Mouse (Mus musculus): ENCODE data around the gene Gga1. TPM values are rescaled to one million over a fixed set of nuclear protein-coding genes. Genes with fewer than 3 reads are reported as not detected.

Gga1 gene
- polyA plus RNA-seq, 1 experiment = 25.8 TPM

DNA sequence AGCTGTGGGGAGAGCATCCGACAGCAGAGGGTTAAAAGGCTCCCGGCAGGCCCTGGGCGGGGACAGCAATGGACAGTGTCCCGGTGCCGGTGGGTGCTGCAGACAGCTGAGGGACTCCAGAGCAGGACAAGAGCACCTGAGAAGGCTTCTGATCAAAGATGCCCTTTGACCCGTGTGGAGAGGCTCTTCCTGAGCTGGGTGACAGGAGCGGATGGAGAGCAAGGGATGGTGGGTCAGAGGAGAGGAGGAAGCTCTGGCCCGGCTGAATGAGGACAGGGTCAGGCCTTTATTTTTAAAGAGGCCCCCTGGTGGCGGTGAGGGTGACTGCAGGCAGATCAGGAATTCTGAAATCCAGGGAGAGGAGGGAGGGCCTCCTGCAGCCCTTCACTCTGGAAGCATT lies 65.7 kb downstream of the Gga1 start:
- 0 out of 2 replicates have a peak overlapping the region, but pooled peaks have one; percentile 11 for H3K4me3 ChIP-seq (ENCODE audit: low read depth, low read length)
- no peaks in the 10 kb centered on the region for H3K4me1 ChIP-seq (ENCODE audit: control insufficient read depth, insufficient read depth, low read length)
- H3K9me3 ChIP-seq (replicated peaks; ENCODE audit: control insufficient read depth, insufficient read depth, low read length, poor library complexity, severe bottlenecking) = no peaks in the 10 kb centered on the region
- no peak overlapping the region for H3K9ac ChIP-seq (ENCODE audit: low read depth, poor library complexity, severe bottlenecking)
- peak; percentile 63 for TF ChIP-seq CTCF (IDR thresholded peaks at IDR 0.05; ENCODE audit: low read depth, low read length)
- TF ChIP-seq EP300 (IDR thresholded peaks at IDR 0.05; ENCODE audit: insufficient read depth, low read depth, low read length) = no peak
- no peaks in the 10 kb centered on the region for H3K27me3 ChIP-seq (ENCODE audit: control insufficient read depth, insufficient read depth, low read length, poor library complexity, severe bottlenecking)
- peaks cover 17% of the 10 kb centered on the region for H3K36me3 ChIP-seq (ENCODE audit: control insufficient read depth, insufficient read depth, low read length, poor library complexity, severe bottlenecking)
- no peak overlapping the region for H3K27ac ChIP-seq (ENCODE audit: insufficient read depth, low read length)

Other genes with a start within 250 kb of the Gga1 start
- gene Elfn2, start 158.4 kb upstream of the Gga1 start, polyA plus RNA-seq (2011; ENCODE audit: insufficient read depth, insufficient read length, low read depth, missing spikeins) = 0.07 and 0.12 TPM in 2 replicates
- gene Mfng, start 103.7 kb upstream of the Gga1 start, polyA plus RNA-seq (2011; ENCODE audit: insufficient read depth, insufficient read length, low read depth, missing spikeins) = 4.4 and 5.2 TPM in 2 replicates
- gene Card10, start 74.1 kb upstream of the Gga1 start, polyA plus RNA-seq (2011; ENCODE audit: insufficient read depth, insufficient read length, low read depth, missing spikeins) = 19.6 and 21.5 TPM in 2 replicates
- gene Cdc42ep1, start 34.6 kb upstream of the Gga1 start, polyA plus RNA-seq (2011; ENCODE audit: insufficient read depth, insufficient read length, low read depth, missing spikeins) = 9.2 and 10.5 TPM in 2 replicates
- 2.4 TPM in 1 of 2 replicates, not detected in the other for gene Lgals2, start 21.7 kb upstream of the Gga1 start, polyA plus RNA-seq (2011; ENCODE audit: insufficient read depth, insufficient read length, low read depth, missing spikeins)
- not detected in 2 replicates for gene Gm49510, start 22.5 kb downstream of the Gga1 start, polyA plus RNA-seq (2011; ENCODE audit: insufficient read depth, insufficient read length, low read depth, missing spikeins)
- 26.8 and 41.7 TPM in 2 replicates for gene Sh3bp1, start 22.6 kb downstream of the Gga1 start, polyA plus RNA-seq (2011; ENCODE audit: insufficient read depth, insufficient read length, low read depth, missing spikeins)
- 22.8 and 28.0 TPM in 2 replicates for gene Pdxp, start 36.7 kb downstream of the Gga1 start, polyA plus RNA-seq (2011; ENCODE audit: insufficient read depth, insufficient read length, low read depth, missing spikeins)
- 225 and 232 TPM in 2 replicates for gene Lgals1, start 49.5 kb downstream of the Gga1 start, polyA plus RNA-seq (2011; ENCODE audit: insufficient read depth, insufficient read length, low read depth, missing spikeins)
- 42.3 and 45.1 TPM in 2 replicates for gene Nol12, start 57.7 kb downstream of the Gga1 start, polyA plus RNA-seq (2011; ENCODE audit: insufficient read depth, insufficient read length, low read depth, missing spikeins)
- 49.5 and 57.1 TPM in 2 replicates for gene Triobp, start 70.5 kb downstream of the Gga1 start, polyA plus RNA-seq (2011; ENCODE audit: insufficient read depth, insufficient read length, low read depth, missing spikeins)
- gene H1f0, start 151.3 kb downstream of the Gga1 start, polyA plus RNA-seq (2011; ENCODE audit: insufficient read depth, insufficient read length, low read depth, missing spikeins) = 59.8 TPM in 2 replicates
- gene Galr3, start 164.7 kb downstream of the Gga1 start, polyA plus RNA-seq (2011; ENCODE audit: insufficient read depth, insufficient read length, low read depth, missing spikeins) = not detected in 2 replicates
- gene Ankrd54, start 185.7 kb downstream of the Gga1 start, polyA plus RNA-seq (2011; ENCODE audit: insufficient read depth, insufficient read length, low read depth, missing spikeins) = 16.6 and 18.2 TPM in 2 replicates
- gene Eif3l, start 198.0 kb downstream of the Gga1 start, polyA plus RNA-seq (2011; ENCODE audit: insufficient read depth, insufficient read length, low read depth, missing spikeins) = 598 and 608 TPM in 2 replicates
- gene Micall1, start 231.7 kb downstream of the Gga1 start, polyA plus RNA-seq (2011; ENCODE audit: insufficient read depth, insufficient read length, low read depth, missing spikeins) = 12.4 and 13.4 TPM in 2 replicates

Measured in ES-Bruce4 (cell line).